Mouse (Mus musculus) ovary, postnatal 14 days (tissue): Measurements from ENCODE around the gene Fam120b.
A peak's percentile ranks its signal among the peaks of the same experiment; 100 is the strongest.

Source experiments
- DNase-seq: peaks from one replicate; pipeline ENCODE4 v3.0.0; 2022; ENCODE audit warnings: low spot score

The Fam120b gene

DNA sequence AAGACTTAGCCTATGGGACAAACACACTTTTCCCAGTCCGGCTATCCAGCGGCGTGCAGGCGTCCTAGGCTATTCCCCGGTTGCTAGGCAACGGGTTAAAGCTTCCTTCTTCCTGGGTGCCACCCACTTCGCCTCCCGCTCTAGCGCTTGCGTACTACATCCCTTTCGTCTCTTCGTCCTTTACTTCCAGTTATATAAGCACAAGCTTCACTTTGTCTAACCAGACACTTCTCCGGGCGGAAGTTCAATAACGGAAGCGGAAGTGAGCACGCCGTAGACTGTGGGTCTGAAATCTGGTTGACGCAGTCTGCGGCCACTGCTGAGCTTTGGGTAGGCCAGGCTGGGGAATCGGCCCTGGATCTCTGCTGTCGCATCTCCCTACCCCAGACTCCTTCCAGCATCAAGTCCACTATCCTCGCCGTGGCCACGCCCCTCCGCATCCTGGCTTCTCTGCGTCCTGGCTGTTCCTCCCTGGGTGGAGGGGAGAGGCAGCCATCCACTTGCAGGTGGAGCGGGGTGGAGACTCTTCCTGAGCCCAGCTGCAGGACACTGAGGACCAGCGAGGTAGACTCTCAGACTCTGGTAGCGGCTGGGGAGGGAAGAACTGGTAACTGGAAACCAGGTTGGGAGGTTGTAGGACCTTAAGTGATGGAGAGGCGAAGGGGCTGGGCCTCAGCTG is at the start of gene Fam120b:
TSS of gene Fam120b (plus strand) at position 206 of the 679 bp plus-strand sequence.
- DNase-seq: peak; percentile 67

DNA sequence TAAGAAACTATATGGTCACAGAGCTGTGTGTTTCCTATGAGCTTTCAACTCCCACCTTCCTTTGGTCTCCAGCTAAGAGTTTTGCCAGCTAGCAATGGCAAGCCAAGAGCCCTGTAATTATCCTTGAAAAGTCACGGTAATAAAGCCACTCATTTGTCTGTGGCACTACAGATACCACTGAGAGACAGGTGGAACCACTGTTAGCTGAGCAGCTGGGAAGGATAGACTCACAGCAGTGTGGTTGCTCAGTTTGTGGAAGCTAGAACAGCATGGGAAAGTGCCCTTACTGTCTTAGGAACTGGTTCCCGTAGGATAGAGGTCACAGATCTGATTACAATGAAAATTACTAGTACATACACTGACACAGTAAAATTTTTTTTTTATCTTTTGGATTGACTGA is 45.9 kb upstream of the Fam120b start:
- no peak for DNase-seq

DNA sequence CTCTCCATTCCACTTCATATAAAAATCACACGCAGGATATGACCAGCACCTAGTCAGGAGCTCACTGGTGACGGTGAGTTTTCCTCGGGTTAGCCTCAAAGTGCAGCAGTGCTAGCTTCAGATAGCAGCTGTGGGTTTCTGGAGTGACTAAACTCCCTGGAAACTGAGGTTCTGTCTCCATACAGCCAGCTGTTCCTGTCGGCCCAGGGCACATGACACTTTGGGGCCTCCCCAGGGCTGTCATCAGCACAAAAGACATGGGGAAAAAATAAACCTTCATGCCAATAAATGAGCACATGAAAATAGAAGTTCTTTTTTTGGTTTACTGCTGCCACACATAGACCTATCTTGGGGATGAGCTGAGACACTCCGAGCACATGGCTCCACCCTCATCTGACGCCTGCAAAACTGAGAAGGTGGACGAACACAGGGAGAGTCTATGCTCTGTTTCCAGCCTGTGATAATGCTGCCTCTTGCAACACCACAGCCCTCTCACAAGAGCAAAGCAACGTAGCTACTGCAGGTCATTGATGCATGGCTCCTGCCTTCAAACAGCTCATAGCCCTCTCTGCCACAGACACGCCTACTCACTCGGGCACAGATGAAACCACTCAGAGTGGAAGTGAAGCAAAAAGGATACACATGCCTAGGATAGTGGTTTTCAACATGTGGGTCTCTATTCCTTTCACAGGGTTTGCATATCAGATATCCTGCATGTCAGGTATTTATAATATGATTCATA is 43.0 kb upstream of the Fam120b start:
- no peak for DNase-seq

DNA sequence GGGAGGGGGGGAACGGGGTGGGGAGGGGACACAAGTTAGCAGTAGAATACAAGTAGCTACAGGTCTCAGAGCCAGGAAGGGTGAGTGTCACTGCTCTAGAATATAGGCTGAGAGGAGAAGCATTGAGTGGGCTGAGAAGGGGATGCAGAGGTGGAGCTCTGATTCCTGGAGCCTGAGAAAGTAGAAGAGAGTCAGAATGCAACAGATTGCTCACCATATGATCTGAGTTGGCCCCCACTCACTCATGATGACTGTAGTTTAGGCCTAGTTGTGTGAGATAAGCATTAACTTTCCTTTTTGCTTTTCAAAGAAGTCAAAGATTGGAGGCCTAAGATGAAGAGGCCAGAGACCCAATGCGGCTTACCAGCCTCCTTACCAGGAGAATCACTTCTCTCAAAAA is 42.0 kb upstream of the Fam120b start:
- DNase-seq: no peak

DNA sequence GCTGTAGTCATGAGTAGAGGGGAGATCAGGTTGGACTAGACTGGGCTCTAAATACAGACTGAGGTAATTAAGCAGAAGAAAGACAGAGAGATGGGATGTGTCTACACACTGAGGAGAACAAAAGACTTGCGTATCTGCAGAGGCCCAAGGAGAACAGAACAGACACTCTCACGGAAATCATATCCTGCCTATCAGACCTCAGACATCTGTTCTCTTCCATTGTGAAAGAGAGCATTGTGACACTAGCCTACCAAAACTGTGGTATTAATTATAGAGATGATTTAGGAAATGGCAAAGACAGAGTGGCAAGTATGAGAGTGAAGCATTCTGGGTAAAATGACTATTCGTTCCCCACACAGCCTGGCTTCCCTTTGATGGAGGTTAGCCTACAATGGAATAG is 40.9 kb upstream of the Fam120b start:
- no peak for DNase-seq

DNA sequence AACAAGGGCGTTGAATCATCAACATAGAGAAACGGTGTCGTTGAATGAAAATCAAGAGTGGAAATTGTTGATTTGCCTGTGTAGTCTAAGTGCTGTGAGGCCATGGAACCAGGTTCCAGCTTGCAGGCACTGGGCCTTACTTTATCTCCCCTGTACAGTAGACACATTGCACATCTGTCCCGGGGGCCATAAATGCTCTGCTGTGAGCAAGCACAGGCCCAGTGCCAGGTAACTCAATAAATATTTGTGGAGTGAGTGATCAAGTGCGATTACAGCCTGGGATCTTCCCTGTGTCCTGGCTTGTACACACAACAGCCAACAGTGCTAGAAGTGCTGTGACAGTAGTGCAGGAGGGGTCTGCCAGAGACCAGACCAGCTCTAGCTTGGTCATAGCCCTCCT is 39.5 kb upstream of the Fam120b start:
- DNase-seq: no peak

DNA sequence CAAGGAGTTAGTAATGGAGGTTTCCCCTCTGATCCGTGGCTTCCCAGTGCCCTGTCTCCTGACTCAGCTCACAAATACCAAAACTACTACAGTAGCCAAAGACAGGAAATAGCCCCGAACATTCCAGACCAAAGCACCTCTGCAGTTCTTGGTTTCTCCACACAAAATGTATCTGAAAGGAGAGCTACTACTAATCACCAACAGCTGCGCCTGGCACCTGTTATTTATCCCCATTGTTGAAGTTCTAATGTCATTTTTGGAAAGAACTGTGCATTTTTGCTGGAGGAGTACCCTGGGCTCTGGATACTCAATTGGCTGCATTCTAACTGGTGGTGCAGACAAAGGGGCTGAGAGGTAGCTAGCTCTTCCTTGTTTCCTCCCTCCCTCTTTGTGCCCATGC is 38.9 kb upstream of the Fam120b start:
- no peak for DNase-seq

DNA sequence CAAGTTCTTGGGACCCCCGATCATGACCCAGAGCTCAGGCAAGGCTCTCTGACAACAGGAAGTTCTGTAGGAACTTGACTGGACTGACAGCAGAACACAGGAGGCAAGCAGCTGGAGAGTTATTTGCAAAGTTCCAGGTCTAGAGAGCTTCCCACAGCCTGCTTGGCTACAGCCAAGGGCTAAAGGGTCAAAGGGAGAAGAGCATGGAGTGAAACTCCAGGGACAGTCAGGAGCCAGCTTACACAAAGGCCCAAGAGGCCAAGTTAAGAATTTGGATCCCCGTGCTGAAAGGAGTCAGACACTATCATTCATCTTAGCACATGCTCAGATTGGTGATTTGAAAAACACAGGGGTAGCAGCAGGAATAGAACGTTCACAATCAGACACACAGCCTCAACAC is 32.3 kb upstream of the Fam120b start:
- no peak for DNase-seq

DNA sequence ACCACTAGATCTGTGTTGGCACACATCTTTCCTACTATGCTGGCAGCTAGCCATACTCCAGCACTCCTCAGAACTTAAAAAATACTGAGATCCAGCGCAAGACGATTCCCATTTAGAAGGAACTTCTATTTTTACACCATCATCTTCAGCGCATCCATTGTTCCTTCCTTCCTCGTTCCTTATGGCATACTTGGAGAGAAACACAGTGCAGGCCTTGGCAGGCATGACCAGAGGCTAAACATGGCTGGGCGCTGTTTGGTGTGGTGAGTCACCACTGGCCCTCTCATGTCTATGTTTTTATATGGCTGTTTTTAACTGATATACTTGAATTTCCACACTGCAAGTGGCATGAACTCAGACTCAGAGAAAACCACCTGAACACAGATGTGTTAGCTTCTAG is 30.4 kb upstream of the Fam120b start:
- no peak for DNase-seq

DNA sequence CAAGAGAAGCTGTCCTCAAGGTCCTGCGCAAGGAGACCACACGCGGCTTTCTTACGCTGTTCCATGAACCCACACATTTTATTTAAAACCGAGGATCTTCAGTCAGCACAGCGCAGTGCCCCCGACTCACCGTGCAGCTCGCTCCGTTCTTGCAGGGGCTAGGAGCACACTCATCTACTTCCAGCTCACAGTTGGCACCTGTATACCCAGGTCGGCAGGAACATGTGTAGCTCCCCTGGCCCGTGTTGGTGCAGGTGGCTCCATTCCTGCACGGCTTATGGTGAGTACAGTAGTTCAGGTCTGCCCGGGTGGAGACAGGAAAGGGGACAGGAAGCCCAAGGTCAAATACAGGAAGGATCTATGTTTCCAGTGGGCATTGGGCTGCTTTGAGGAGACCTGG is 25.6 kb upstream of the Fam120b start:
- DNase-seq: no peak

DNA sequence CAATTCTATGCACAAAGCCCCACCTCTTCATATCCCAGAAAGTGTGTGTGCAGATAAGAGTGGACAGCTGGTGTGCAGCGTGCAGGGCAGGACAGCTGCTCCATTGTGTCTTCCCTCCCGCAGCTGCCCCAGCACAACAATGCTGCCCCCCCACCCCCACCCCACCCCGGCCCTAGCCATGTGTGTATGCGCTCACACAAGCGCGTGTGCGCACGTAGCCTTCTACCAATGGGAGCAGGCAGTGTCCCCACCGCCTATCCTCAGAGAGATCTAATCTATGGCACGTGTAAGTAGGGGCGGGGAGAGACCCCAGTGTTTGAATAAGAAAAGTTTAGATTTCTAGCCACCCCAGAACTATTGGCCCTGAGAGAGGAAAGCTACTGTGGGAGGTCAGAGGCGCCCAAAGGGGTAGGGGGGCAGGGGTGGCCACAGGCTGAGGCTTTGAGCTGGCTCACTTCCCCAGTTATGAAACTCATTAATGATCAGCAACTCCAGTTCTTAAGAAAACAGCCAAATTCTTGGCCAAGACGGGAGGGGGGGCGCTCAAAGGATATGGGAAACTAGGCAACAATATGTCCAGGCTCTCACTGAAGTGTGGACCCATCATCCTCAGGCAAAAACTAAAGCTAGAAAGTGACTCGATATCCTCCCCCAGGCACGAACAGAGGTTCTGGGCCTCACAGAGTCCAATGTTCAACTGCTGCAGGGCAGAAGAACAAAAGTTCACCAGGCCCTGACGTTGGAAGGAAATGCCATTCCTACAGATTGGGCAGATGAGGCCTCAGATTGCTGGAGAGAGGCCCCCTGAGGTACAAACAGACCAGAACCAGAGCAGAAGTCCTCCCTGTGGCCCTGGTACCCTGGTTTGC is 23.8 kb upstream of the Fam120b start:
- DNase-seq: no peak

DNA sequence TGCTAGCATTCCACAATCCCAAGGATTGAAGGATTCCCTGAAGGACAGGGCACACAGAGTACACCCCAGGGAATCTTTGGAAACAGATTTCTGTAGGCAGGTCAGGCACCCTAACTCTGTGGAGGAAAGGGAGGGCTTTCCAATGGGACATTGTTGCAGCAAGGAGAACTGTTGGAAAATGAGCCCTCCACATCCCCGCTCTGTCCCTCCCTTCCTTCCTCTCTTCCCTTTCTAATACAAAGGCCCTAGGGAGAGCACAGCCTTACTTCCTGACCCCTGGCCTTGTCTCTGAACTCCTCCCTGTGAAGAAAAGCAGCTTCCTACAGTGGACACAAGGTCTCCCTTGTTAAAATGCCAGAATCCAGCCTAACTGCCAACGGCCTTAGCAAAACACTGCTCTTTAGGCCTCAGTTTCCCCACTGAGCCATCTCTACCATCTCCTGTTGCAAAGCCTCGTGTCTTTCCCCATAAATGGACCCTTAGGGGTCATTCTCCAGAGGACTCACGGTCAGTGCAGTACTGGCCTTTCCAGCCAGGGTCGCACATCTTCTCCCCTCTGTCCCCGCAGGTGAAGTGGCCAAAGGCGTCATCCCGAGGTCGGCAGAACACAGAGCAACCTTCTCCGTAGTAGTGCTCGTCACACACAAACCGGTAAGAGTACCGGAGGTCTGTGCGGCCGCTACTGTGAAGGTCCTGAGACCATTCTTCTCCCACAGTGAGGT is 22.9 kb upstream of the Fam120b start:
- no peak for DNase-seq

DNA sequence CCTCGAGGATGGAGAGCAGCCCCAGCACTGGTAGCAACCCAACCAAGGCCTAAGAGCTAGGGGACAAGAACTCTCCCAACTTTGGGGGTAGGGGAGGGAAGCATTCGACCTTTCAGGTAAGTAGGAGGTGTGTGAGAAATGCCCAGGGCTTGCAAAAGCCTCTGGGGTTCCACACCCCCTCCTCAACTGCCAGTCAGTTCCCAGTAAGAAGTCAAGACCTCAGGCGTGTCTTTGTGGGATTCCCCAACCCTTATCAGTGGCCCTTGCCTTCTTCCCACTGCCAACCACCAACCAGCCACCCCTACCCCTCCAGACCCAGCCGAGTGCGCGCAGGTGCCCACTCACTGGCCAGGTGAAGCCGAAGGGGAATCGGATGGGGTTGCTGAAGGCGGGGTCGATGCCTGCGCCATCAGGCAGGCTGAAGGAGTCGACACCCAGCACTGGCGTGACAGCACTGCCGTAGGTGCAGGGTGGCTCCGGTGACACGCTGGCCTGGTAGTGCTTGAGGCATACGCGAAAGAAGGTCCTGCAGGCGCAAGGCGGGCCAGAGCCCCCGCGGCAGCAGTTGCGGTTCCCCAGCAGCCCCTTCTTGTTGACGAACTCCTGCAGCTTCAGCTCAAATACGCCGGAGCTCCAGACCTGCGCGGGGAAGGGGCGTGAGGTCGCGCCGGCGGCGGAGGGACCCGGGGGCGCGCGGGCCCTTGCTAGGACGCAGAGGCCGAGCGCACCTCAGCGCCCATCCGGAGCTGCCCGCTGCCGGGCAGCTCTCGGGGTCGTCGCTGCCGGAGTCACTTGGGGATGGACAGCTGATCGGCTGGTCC is 21.5 kb upstream of the Fam120b start:
- DNase-seq: no peak

DNA sequence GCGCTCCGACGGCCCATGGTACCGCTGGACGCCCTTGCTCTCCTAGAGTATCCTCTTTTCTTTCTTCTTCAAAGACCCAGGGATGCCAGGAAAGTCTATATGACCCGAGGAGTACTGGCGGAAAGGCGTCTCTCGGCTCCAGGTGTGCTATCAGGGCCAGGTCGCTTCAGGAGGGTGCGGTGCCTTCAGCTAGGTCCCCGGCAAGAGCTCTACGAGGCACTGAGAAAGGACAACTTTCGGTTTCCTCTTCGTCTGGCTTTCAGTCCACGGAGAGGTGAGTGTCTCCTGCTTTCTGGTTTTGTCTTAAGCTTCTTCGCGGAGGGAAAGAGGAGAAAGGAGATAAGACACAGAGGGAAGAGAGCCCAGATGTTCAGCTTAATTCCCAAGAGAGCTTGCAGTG is 20.8 kb upstream of the Fam120b start:
- no peak for DNase-seq

DNA sequence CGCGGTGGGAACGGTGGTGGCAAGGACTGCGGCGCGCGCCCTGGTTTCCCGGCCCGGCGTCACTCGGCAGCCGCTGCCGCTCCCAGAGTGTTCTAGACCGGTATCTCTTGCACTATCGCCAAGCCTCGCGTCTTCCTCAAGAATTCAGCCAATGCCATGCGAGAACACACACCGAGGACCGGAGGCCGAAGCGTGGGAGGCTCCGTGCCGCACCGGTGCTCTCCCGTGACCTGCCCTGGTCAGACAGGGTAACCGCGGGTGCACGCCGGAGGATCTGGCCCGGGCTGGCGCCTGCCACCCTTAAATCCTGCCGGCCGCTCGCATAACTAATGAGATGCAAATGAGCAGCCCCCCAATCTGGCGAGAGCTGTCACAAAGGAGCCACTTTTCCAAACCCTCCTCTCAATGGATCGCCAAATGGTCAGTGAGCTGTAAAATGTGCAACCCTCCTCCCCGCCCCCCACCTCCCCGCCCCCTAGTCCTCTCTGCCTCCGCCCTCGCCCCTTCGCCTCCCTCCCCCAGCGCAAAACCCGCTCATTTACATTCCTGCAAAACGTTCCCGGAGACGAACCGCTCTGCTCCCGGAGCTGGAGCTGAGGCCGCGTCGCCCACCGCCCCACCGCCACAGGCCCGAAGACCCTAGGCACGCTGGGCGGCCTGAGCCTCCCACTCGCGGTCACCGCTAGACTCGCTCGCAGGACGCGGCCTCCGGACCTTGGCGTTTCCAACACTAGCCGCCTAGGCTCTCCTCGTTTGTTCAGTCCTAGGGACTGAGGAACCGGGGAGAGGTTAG is 20.1 kb upstream of the Fam120b start:
- DNase-seq: peak; percentile 24

DNA sequence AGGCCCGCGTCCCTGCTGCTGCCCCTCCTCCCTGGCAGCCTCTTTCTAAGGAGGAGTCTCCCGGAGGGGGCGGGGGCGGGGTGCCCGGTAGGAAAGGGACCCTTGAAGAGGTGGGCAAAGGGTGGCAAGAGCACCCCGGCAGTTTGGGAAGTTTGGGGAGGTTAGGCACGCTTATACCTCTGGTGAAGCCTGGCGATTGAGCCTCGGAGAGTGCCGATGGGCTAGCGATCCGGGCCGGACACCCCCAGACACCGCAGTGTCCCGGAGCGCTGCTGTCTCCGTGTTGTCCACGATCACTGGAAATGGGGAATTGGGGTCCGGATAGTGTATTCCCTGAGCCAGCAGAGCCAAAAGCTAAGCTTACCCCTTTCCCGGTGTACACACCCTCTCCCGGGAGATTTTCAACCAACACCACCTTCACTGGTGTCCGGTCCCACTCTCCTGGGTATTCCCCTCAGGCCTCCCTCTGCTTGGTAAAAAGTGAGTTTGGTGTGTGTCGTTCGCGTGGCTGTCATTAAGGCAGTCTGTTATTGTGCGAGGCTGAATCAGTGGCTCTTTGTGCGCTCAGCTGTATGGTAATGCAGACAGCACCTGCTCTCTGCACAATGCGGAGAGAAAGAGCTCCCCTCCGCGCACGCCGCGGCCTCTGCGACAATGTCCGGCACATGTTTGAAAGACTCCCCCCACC is 19.4 kb upstream of the Fam120b start, which contains the start of gene Dll1:
TSS of gene Dll1 (minus strand) at position 379 of the 688 bp plus-strand sequence.
- peak; percentile 27 for DNase-seq

DNA sequence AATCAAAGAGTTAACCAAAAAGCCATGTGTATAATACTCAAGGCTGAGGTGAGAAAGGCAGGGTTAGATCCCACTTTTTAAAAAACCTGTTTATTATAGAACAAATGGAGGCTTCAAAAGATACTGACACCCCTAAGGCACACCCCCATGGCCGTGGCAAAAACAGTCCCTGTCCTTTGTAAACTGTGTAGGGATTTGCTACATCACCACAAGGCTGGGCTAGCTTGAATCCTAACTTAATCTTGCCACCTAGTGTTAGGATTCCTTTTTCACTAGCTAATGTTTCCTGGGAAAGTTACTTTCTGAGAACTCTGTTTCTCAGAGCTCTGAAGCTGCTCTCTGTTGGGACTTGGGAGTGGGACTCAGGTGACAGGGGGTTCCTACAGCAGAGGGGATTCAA is 18.1 kb upstream of the Fam120b start:
- DNase-seq: no peak

DNA sequence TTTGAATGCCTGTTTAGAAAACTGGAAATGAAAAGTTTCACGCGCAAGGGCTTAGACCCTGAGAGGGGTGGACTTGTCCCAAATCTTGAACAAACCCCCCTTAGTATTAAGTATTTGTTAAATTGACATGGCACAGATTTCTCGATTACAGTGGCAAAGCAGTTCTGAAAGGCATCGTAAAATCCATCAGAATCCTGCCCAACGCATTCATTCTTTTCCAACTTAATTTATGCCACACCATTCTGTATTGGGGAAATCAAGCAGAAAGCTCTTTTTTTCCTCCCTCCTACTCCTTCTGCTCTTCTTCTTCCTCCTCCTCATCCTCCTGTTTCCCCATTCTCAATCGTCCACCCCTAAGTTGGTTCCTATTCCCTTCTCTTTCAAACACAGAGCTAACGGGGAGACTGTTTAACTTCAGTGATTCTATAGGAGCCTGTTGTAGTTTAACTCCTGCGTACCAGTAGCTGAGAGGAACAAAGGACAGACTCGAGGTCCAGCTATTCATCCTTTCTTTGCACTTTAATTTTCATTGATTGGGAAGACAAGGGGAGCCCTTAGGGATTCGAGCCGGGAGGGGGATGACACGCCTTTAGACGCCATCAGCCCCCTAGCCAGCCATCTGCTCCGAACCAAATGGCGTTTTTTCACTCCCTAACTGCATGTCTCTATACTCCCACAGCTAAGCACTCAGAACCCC is 17.4 kb upstream of the Fam120b start:
- DNase-seq: no peak
